Mouse (Mus musculus) activated CD4-positive, CD25-positive, alpha-beta regulatory T cell, adult 4 months (primary cell): ENCODE results near the gene Fam126a. TPM values are rescaled to one million over a fixed set of nuclear protein-coding genes. Genes with fewer than 3 reads are reported as not detected.

ENCODE experiments used
- ATAC-seq: one replicate; pipeline ENCODE4 v1.8.0; 2017
- polyA plus RNA-seq, 2 experiments: library from polyadenylated mRNA; unstranded; fragments of 100-300 nt; shearing (Covaris generic); gene quantifications; one replicate each; pipeline ENCODE4 v1.2.1; 2017

Gene Fam126a
- polyA plus RNA-seq, 2 experiments from 2014 or later, result 9.3 to 10.1 TPM

DNA sequence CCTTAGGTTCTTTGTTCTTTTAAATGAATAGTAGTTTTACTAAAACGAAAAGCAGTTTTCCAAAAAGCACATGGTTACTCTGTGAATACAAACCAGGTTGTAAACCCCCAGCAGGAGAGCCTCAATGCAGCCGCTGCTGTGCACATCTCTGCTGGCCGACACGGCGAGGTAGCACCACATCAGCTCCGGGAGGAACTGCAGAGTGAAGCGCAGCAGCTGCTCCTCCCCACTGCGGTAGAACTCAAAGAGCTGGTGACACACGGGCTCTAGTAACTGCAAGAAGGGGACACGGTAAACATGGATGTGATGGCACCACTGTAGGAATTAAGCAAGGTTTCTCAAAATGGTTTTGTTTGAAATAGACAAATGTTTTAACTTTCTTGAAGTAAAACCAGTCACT, 42.7 kb downstream of the Fam126a start:
- no peak for ATAC-seq

DNA sequence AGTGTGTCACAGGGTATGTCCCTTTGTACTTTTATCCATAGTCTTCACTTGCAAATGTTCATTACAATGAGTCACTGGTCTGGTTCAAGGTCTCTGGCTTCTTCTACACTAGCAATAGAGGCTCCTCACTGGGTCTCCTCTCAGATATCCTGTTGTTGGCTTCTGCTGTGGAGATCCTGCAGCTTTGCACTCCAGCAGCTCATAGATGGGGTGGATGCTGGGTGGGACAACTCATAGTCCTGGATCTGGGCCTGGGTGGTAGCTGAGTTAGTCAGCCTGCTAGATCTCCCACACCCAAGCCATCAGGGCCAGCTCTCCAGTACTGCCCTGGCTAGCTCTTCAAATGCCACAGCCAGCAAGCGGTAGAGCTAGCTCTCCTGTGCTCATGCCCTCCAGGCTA, 48.4 kb downstream of the Fam126a start:
- no peak for ATAC-seq

GRCm38 (mm10) chr5:23978516-23978915, 52.0 kb downstream of the Fam126a start:
- ATAC-seq, result no peak

DNA sequence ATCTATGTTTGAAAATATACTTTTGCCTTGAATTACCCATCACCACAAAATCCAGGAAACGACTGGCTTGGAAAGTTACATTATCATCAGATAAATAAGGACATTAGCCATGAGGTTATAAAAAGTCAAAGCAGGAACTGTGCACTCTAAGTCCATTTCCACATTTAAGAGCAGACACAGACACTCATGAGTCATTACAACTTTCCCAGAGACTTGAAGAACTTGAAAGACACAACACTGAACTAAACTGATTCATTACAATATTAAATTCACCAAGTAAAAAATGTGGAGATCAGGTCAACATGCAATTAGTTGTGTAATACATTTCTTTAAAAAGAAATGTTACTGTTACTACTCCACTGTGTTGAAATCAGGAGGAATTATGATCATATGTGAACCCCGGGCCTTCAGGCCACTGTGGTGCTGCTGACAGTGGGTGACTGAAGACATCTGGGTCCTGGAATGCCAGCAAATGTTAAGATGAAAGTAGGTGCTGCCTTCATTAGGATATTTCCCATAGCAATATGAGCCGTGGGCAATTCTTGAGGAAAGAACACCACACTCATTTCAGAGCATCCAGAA, 55.4 kb downstream of the Fam126a start:
- no peak for ATAC-seq

DNA sequence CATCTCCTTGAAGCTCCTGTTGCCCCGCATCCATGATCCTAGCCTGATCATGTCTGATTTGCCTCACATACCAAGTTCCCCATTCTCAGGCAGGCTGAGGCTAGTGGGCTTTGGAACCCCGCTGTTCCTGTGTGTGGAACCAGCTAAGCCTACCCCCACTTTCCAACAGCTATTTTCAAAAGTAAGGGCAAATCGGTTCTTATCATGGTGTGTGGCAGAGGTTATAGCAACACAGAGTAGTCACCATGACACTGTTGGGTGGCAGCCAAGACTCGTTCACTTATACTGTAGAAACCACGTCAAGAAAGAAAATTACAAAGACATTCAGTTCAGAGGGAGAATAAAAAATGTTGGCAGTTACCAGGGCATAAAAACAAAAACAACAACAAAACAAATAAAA, 62.8 kb downstream of the Fam126a start:
- ATAC-seq, result no peak

GRCm38 (mm10) chr5:23964599-23965165, 65.8 kb downstream of the Fam126a start:
- ATAC-seq, result no peak

GRCm38 (mm10) chr5:23953047-23953446, 77.4 kb downstream of the Fam126a start:
- no peak for ATAC-seq

DNA sequence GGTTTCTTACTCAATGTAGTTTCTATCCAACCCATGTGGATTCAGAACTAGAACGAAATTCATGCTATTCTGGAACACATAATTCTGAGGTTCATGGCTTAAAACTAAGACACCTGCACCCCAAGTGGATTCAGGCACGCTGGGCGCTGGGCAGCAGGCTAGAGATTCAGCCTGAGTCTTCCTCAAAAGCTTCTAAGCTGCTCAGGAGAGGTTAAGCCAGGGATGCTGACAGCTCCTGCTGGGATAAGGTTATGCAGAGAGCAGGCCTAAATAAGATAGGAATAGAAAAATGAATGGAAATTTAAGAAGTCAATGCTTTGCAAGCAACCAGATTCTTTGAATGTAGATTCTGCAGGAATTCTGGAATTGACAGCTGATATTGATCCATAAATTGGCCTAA, 82.4 kb downstream of the Fam126a start:
- ATAC-seq, result no peak

GRCm38 (mm10) chr5:23945056-23945455, 85.4 kb downstream of the Fam126a start:
- ATAC-seq, result no peak

- no peak for ATAC-seq
Measured at GRCm38 (mm10) chr5:23943534-23943933, 87.0 kb downstream of the Fam126a start.

- ATAC-seq, result no peak
Measured at GRCm38 (mm10) chr5:23923481-23924165, 106.9 kb downstream of the Fam126a start.

- ATAC-seq, result no peak
Measured at GRCm38 (mm10) chr5:23922516-23923291, 107.8 kb downstream of the Fam126a start.

- ATAC-seq, result no peak
Measured at GRCm38 (mm10) chr5:23921316-23921715, 109.2 kb downstream of the Fam126a start.

DNA sequence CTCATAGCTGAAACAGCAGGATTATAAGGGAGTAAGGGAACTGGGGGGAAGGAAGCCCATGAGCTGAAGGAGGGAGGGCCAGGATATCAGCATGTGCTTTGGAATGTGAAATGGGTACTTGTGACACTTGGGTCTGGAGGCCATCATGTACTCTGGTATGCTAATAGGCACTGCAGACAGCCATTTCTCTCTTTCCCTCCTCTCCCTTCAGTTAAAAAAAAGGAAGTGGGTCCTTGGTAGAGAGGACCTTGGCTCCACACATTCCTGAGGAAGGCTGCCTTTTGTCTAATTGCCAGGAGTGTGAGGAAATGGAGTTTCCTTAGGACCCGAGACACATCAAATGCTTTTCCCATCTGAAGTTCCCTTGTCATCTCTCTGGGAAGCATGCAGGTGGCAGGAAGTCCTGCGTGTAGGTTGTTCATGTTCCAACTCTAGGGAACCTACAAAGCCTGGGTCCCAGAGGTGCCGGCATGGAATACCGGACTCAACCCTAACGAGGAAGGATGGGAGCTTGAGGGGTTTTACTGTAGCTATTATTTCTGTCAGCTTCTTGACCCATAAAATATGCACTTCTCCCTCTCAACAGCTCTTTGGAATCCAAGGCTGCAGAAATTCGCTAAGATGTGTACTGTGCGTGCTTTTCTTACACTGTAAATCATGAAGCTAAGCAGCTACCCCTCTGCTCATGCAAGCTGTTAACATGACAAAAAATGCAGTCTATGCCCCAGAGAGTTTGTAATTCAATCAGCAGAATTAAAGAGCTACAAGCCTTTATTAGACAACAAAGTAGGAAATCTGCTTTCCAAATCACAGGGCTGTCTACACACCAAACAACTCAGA, 110.4 kb downstream of the Fam126a start:
- ATAC-seq, result no peak

DNA sequence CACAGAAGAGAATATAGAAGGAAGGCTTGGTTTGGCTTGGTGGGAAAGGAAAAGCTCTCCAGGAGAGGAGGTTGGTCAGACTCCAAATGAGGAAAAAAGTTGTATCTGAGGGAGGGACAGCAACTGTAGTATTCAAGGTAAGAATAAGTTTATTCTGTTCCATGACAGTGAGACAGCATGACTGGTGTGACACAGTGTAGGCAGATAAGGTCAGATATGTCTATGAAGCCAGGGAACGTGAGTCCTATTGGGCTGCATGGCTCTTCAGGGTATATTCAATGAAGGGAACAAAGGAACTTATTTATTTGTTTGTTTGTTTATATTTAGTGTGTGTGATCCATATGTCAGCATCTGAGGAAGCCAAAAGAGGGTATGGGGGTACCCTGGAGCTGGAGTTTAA, 113.2 kb downstream of the Fam126a start:
- ATAC-seq, result no peak

GRCm38 (mm10) chr5:23911556-23911955, 118.9 kb downstream of the Fam126a start:
- no peak for ATAC-seq

- ATAC-seq, result no peak
Measured at GRCm38 (mm10) chr5:23909256-23909655, 121.2 kb downstream of the Fam126a start.

DNA sequence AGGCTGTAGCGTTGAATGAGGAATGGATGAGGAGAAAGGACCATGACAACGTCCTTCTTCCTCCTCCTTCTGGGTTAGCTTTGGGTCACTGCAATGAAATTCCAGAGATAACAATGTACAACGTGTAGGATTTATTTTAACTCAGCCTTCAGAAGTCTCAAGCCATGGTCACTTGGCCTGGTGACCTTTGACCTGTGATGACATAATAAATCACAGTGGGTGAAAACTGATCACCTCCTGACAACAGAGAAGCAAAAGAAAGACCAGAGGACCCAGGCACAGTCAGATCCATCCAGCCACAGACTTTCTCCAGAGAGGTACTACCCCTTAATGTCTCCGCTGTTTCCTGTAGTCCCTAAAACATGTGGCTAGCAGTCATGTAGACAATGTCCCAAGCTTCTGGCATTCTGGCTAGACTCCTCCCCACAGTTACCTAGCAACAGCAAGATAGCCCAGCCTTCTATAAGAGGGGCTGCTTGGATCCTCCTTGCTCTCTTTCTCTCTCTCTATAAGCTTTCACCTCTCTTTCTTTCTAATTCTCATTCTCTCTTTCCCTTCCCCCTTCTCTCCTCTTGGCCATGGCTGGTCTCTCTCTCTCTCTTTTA, 121.9 kb downstream of the Fam126a start:
- ATAC-seq, result no peak

- ATAC-seq, result no peak
Measured at GRCm38 (mm10) chr5:23902221-23902620, 128.3 kb downstream of the Fam126a start.

- ATAC-seq, result no peak
Measured at GRCm38 (mm10) chr5:23900190-23900589, 130.3 kb downstream of the Fam126a start.

DNA sequence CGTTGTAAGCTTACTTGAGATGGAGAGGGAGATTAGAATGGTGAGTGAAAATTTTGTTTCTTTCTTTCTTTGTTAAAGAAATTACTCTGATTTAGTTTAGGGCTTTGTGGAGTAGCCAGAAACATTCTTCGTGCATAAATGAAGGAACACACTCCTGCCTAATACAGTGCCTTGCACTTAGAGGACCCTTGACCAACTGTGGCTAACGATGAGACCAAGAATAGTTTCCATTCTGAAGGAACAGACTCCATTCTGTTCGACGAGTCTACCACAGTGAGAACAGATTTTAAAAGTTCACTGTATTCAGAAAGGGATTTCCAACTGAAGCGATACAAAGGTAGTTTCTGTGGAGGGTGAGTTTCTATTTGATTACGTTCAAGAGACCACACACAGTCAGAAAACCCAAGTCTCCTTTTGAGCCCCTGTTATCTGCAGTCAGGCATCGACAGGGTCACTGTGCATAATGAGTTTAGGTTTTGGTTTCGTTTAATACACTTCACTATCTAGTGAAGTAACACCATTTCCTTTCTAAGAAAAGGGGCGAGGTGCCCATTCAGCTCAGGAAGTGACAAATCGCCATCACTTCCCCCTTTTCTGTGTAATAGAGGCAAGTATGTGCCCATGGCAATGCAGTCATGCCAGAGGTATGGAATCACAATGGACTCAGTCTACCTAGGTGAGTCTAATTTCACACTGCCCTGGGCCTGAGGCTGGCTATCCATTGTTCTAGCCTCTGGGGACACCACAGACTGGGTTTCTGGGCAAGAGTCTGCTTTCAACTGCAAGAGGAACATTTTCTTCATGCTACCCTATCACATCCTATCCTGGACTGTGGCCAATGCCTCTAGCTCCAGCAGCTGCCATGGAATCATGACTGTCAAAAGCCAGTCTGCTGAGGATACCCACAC, 136.4 kb downstream of the Fam126a start:
- peak; percentile 95 for ATAC-seq
